Mouse (Mus musculus) C3H10T1/2 (cell line): ENCODE data around the gene Nrf1. TPM values are rescaled to one million over a fixed set of nuclear protein-coding genes. Genes with fewer than 3 reads are reported as not detected.

ENCODE experiments used
- polyA plus RNA-seq, 2 experiments: library from polyadenylated mRNA; unstranded; fragments of >200 nt; fragmentation: generic; extraction: Trizol; gene quantifications; one replicate each; pipeline ENCODE4 v1.2.1; 2012; ENCODE audit warnings: missing spikeins in 2 of 2

Gene Nrf1
- 10 to 100 TPM in 1 of 2 experiments, 1 to 10 TPM in 1; 9.7 to 23.3 TPM for polyA plus RNA-seq

GRCm38 (mm10) chr6:30047271-30048162 is at the start of gene Nrf1:
Gene Nrf1, plus strand, starts transcription at chr6:30047988.

Other genes starting within 250 kb of the Nrf1 start
- under 1 TPM; 0.01 to 0.05 TPM for gene Strip2, start 131.0 kb upstream of the Nrf1 start, polyA plus RNA-seq